Mouse (Mus musculus) thymus, adult 2 months (tissue): ENCODE measurements around the gene Pik3c2a.

Source experiments
- CTCF ChIP-seq: fragments of 200-500 bp; IDR thresholded peaks from 2 replicates; pipeline ENCODE4 v1.5.1; 2012; ENCODE audit warnings: mild to moderate bottlenecking, control low read depth, low read length, moderate library complexity, borderline replicate concordance; ENCODE audit not compliant: control insufficient read depth, poor library complexity, insufficient read depth; ENCODE audit errors: extremely low read depth
- POLR2A ChIP-seq: fragments of 200-500 bp; IDR thresholded peaks from 2 replicates; pipeline ENCODE4 v1.6.1; 2012; ENCODE audit warnings: mild to moderate bottlenecking, low read length, control low read depth, moderate library complexity; ENCODE audit not compliant: control insufficient read depth, poor library complexity, insufficient read depth; ENCODE audit errors: extremely low read depth

- TF ChIP-seq CTCF (no peak), POLR2A (no peak)
These were observed 41.9 kb upstream of the Pik3c2a start for GRCm38 (mm10) chr7:116485062-116485601.
